Mouse (Mus musculus): ENCODE data around the gene Zfp148. TPM values are rescaled to one million over a fixed set of nuclear protein-coding genes. Genes with fewer than 3 reads are reported as not detected.
"Not testable (repeated sequence)": the region's sequence is repeated elsewhere in the genome, so short reads cannot be mapped to it uniquely, and the experiment has no call there.

Zfp148 gene
- polyA plus RNA-seq (2015; fragmentation: Nextera tagmentation; extraction: Ambion mirVana) = 67.0 and 72.5 TPM in 2 replicates

DNA sequence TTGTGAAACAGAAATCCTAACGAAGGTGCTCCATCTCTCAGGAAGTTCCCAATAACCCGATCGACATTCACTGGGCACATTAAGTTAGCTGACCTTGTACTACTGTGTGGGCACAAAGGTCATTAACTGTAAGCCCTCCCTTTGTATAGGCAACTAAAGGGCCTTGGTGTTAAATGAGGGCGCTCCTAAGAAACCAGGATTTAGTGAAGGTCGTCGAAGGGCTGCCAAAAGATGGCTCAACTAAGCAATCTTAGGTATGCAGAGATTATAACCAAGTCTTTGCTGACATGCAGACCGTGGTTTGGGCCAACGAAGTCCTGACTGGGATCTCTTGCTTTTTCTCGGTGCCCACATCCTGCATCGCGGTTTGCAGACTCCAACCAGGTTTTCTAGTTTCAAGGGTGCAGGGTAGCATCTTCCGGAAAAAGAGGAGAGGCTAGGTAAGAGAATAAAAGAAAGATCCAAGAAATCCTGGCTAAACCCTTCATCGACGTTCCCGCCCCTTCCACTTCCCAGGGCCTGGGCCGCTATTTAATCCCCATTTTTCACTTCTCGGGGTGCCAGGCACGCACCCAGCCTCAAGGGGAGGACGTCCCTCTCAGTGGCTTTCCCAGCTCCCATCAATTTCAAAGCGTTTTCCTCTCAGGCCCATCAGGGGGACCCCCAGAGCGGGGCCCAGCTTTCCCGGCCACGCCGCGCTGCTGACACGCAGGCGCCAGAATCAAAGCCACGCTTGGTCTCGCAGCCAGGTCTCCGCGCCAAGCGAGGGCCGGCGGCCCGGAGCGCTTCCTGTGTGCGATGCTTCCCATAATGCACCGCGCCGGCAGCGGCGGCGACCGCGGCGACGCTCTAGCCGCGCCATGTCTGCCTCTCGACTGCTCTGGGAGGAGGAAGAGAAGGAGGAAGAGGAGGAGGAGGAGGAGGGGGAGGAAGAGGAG is at the start of gene Zfp148:
Gene Zfp148 (plus strand): TSS at position 893 of the 938 bp plus-strand sequence.
- not testable (repeated sequence) for H3K27me3 ChIP-seq, H3K9me3 ChIP-seq, H3K36me3 ChIP-seq
- H3K4me3 ChIP-seq = peak within 1 kb of the TSS; percentile 88
- H3K9ac ChIP-seq = peak within 1 kb of the TSS; percentile 96
- peak within 1 kb of the TSS; percentile 91 for H3K4me2 ChIP-seq (replicated peaks)
- WGBS = 2% methylated on average over 50 of the region's 50 CpGs
- H3K27ac ChIP-seq = peak within 1 kb of the TSS; percentile 95
- ATAC-seq (ENCODE audit: low FRiP score, low read depth) = peak; percentile 94
- peaks cover 19% of the 10 kb centered on the region for H3K4me1 ChIP-seq

DNA sequence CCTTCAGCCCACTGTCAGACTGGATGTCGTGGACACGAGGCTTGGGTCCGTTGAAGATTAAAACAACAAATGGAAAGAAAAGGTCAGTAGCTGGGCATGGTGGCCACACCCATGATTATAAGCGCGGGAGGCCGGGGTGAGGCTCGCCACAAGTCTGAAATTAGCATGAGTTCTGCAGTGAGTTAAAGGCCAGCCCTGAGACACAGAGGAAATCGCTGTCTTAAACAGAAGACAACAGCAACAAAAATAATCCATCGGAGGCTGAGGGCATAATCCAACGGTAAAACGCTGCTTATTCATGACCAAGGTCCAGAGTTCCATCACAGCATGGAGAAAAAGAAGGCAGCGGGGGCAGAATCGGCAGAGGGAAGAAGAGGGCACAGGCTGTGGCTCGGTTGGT is 47.6 kb upstream of the Zfp148 start:
- no peaks in the 10 kb centered on the region for H3K27me3 ChIP-seq
- H3K9me3 ChIP-seq = no peaks in the 10 kb centered on the region
- ATAC-seq (ENCODE audit: low FRiP score, low read depth) = no peak
- H3K27ac ChIP-seq = no peak overlapping the region
- H3K4me1 ChIP-seq = peaks cover 11% of the 10 kb centered on the region
- WGBS = 86% methylated on average over 14 of the region's 14 CpGs
- no peaks in the 10 kb centered on the region for H3K36me3 ChIP-seq
- H3K4me2 ChIP-seq (replicated peaks) = no peak overlapping the region
- no peak overlapping the region for H3K9ac ChIP-seq
- H3K4me3 ChIP-seq = no peak overlapping the region

DNA sequence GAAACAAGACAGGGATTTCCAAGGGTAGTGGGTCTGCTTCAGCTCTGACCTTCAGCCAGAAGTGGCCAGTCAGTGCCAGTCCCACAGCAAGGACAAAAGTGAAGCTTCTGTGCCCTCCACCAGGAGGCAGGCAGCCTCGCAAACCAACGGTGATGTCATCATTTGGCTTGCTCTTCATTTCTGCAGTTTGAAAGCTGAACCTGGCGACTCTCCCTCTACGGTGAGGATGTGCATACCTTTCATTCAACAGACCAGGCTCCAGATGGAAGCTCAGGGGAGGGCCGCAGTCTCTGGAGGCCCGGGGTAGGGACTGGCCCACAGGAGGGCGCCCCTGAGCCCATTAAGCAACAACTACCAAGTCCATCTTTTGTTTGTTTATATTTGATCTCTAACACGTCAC is 43.5 kb upstream of the Zfp148 start:
- WGBS = 10% methylated on average over 8 of the region's 8 CpGs
- H3K36me3 ChIP-seq = no peaks in the 10 kb centered on the region
- no peaks in the 10 kb centered on the region for H3K27me3 ChIP-seq
- no peak overlapping the region for H3K9ac ChIP-seq
- no peak overlapping the region for H3K4me3 ChIP-seq
- peaks cover 11% of the 10 kb centered on the region for H3K4me1 ChIP-seq
- no peaks in the 10 kb centered on the region for H3K9me3 ChIP-seq
- no peak overlapping the region for H3K27ac ChIP-seq
- ATAC-seq (ENCODE audit: low FRiP score, low read depth) = peak; percentile 44; the same call in 1 of the 2 replicates
- H3K4me2 ChIP-seq (replicated peaks) = peak overlapping the region; percentile 19; the same call in 1 of the 2 replicates

DNA sequence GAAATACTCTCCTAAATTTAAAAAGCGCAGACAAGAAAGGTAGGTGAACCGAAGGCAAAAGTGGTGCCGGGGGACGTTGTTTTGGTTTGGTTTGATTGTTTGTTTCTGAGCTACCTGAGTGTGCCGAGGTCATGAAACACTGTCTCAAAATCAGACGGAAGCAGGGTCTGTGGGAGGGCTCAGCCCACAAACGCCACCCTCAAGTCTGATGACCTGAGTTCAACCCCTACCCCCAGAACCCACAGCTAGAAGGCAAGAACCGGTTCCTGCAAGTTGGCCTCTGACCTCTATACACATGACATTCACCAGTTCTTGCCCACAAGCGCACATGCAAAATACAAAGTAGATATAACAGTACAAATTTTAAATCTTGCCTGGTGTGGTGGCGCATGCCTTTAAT is 43.0 kb upstream of the Zfp148 start:
- H3K4me3 ChIP-seq = no peak overlapping the region
- H3K27me3 ChIP-seq = no peaks in the 10 kb centered on the region
- 79% methylated on average over 10 of the region's 10 CpGs for WGBS
- H3K4me1 ChIP-seq = peaks cover 11% of the 10 kb centered on the region
- no peak overlapping the region for H3K9ac ChIP-seq
- no peaks in the 10 kb centered on the region for H3K9me3 ChIP-seq
- H3K4me2 ChIP-seq (replicated peaks) = peak overlapping the region; percentile 19; the same call in 1 of the 2 replicates
- H3K36me3 ChIP-seq = no peaks in the 10 kb centered on the region
- H3K27ac ChIP-seq = no peak overlapping the region
- ATAC-seq (ENCODE audit: low FRiP score, low read depth) = no peak

DNA sequence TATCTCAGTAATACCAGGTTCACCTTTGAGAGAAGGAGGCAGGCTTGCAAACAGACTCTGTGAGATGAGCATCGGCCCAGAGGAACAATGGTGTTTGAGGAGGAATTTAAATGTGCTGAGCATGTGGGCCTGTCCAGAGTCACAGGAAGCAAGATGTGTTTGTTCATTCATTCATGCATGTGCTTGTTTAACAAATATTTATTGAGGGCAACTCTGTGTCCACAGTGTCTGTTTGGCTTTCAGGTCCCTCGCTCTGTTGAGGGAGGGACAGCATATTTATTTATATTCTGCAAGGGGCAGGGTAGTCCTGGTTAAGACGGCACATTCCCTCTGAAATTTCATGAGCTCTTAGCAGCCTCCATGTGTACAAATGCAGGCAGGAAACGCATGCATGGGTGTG is 42.1 kb upstream of the Zfp148 start:
- Histone ChIP-seq H3K4me3 (no peak overlapping the region), H3K9me3 (no peaks in the 10 kb centered on the region), H3K9ac (no peak overlapping the region), H3K27me3 (no peaks in the 10 kb centered on the region), H3K27ac (no peak overlapping the region; the same call in 1 of the 2 replicates), H3K36me3 (no peaks in the 10 kb centered on the region), H3K4me2 (replicated peaks) (no peak overlapping the region), H3K4me1 (peaks cover 11% of the 10 kb centered on the region)
- no peak for ATAC-seq (ENCODE audit: low FRiP score, low read depth)
- 70% methylated on average over 4 of the region's 4 CpGs for WGBS

DNA sequence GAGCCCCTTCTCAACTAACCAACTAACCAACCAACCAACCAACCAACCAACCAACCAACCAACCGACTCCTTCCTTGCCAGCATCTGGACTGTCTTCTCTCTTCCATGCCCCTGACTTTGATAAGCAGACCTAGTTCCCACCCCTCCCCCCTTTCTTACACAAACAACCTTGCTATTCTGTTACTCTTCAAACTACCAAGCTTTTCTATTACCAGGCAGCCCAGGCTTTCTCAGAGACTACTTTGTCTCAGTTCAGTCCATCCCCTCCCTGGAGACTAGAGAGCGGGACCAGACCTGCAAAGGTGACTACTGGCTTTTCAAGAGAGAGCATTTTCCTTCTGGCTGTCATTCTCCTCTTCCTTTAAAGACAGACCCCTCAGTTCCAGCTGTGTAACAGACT is 41.2 kb upstream of the Zfp148 start:
- ATAC-seq (ENCODE audit: low FRiP score, low read depth) = no peak
- H3K4me3 ChIP-seq = no peak overlapping the region
- no peaks in the 10 kb centered on the region for H3K36me3 ChIP-seq
- H3K27ac ChIP-seq = no peak overlapping the region
- peaks cover 13% of the 10 kb centered on the region for H3K4me1 ChIP-seq
- no peaks in the 10 kb centered on the region for H3K27me3 ChIP-seq
- H3K4me2 ChIP-seq (replicated peaks) = no peak overlapping the region
- 85% methylated on average over 2 of the region's 2 CpGs for WGBS
- no peaks in the 10 kb centered on the region for H3K9me3 ChIP-seq
- no peak overlapping the region for H3K9ac ChIP-seq

DNA sequence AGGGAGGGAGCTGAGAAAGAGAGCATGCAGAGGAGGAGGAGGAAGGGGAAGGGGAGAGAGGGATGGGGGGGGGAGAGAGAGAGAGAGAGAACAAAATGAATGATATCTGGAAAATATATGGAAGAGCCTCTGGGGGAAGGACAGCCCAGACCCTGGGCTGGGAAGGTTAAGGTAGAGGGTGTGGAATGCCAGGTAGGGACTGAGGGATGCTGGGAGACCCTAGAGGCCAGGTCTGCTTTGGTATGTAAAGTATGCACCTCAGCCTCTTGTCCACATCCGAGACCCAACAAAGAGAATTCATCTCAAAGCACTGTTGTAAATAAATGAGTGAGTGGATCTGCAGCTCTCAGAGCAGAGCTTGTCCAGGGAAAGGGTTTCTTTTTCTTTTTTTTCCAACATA is 38.3 kb upstream of the Zfp148 start:
- Histone ChIP-seq H3K4me3 (no peak overlapping the region), H3K4me2 (replicated peaks) (no peak overlapping the region)

DNA sequence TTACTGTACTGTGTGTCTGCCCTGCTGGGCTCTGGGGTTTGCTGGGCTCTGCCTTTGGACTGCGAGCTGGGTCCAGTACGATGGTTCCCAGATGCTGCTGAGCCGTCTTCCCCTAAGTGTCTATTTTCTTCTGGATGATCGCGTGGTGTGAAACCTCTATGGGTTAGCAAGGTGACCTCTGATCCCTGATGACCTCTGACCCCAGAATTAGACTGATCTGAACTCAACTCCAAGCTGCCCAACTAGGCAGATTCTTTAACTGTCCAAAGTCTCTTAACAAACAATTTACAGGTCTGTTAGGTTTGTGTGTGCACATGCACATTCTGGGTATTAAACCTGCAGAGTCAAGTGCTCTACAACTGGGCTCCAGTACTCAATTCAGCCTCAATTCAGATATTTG is 37.5 kb upstream of the Zfp148 start:
- Histone ChIP-seq H3K4me2 (replicated peaks) (no peak overlapping the region), H3K27me3 (no peaks in the 10 kb centered on the region), H3K4me3 (no peak overlapping the region), H3K27ac (no peak overlapping the region), H3K9me3 (no peaks in the 10 kb centered on the region), H3K36me3 (no peaks in the 10 kb centered on the region), H3K4me1 (peaks cover 12% of the 10 kb centered on the region), H3K9ac (no peak overlapping the region)
- no peak for ATAC-seq (ENCODE audit: low FRiP score, low read depth)
- WGBS = 72% methylated on average over 5 of the region's 5 CpGs

More for the DNA sequence above, 38.3 kb upstream of the Zfp148 start:
- peaks cover 15% of the 10 kb centered on the region for H3K4me1 ChIP-seq
- 27% methylated on average over 1 of the region's 1 CpGs for WGBS
- H3K9me3 ChIP-seq = no peaks in the 10 kb centered on the region
- no peaks in the 10 kb centered on the region for H3K27me3 ChIP-seq
- no peaks in the 10 kb centered on the region for H3K36me3 ChIP-seq
- no peak for ATAC-seq (ENCODE audit: low FRiP score, low read depth)
- H3K9ac ChIP-seq = no peak overlapping the region
- no peak overlapping the region for H3K27ac ChIP-seq

DNA sequence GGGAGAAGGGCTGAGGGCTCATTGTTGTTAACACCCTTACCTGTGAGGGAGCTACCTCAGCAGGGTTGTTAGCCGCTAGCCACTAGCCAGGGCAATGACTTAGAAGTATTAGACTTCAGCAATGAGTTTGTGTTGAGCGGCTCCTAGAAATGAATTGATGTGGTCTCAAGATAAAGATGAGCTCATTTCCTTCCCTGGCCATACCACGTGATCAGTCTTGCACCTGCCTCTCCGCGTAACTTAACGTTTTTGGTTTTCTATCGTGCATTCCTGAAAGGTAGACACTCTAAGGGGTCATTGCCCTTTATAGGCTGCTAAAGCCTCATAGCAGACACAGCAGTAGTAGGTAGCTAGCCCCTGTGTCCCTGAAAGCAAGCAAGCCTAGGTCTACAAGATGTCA is 37.0 kb upstream of the Zfp148 start:
- no peaks in the 10 kb centered on the region for H3K27me3 ChIP-seq
- no peaks in the 10 kb centered on the region for H3K9me3 ChIP-seq
- WGBS = 87% methylated on average over 7 of the region's 7 CpGs
- no peak overlapping the region for H3K27ac ChIP-seq
- H3K4me2 ChIP-seq (replicated peaks) = no peak overlapping the region
- no peaks in the 10 kb centered on the region for H3K36me3 ChIP-seq
- no peak overlapping the region for H3K4me3 ChIP-seq
- H3K4me1 ChIP-seq = peaks cover 12% of the 10 kb centered on the region
- ATAC-seq (ENCODE audit: low FRiP score, low read depth) = no peak
- H3K9ac ChIP-seq = no peak overlapping the region

DNA sequence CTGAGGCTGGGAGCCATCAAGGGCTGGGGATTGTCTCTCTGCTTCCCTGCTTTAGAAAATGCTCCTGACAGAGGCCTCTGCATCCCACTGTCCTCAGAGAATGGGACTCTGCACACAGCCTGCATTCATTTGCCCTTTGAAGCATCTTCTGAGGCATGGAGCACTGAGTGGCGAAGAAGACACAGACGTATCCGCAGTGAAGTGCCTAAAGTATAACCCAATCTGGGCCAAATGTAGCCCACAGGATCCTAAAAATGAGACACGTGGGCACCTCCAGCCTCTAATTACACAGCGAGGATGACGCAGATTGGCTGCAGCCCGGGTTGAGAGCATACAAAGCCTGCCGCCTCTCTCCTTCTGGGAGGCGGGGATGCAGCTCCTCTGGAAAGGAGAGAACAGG is 36.3 kb upstream of the Zfp148 start:
- WGBS = 56% methylated on average over 9 of the region's 9 CpGs
- H3K9me3 ChIP-seq = no peaks in the 10 kb centered on the region

DNA sequence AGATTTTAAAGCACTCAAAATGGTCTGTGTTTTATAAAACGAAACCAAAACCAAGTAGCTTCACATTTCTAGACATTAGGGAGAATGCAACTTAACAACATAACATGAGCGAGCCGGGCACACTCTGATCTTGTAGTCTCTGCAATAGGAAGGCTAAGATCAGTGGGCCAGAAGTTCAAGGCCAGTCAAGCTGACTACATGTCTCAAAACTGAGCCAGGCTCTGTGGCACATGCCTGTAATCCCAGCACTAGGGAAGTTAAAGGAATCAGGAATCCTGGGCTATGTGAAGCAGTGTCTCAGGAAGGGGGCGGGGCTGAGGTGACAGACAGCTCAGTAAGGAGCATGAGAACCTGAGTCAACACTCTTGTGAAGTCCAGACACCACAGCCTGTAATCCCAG is 35.8 kb upstream of the Zfp148 start:
- no peak for ATAC-seq (ENCODE audit: low FRiP score, low read depth)
- H3K4me3 ChIP-seq = no peak overlapping the region
- WGBS = 69% methylated on average over 4 of the region's 4 CpGs
- no peak overlapping the region for H3K9ac ChIP-seq
- H3K27ac ChIP-seq = no peak overlapping the region
- no peaks in the 10 kb centered on the region for H3K27me3 ChIP-seq
- no peaks in the 10 kb centered on the region for H3K36me3 ChIP-seq
- no peaks in the 10 kb centered on the region for H3K9me3 ChIP-seq
- H3K4me2 ChIP-seq (replicated peaks) = no peak overlapping the region
- H3K4me1 ChIP-seq = peaks cover 12% of the 10 kb centered on the region

More for the DNA sequence above, 36.3 kb upstream of the Zfp148 start:
- H3K27me3 ChIP-seq = no peaks in the 10 kb centered on the region
- no peak overlapping the region for H3K4me2 ChIP-seq (replicated peaks)
- no peaks in the 10 kb centered on the region for H3K36me3 ChIP-seq
- no peak for ATAC-seq (ENCODE audit: low FRiP score, low read depth)
- peaks cover 12% of the 10 kb centered on the region for H3K4me1 ChIP-seq
- H3K9ac ChIP-seq = no peak overlapping the region
- H3K27ac ChIP-seq = no peak overlapping the region
- no peak overlapping the region for H3K4me3 ChIP-seq

DNA sequence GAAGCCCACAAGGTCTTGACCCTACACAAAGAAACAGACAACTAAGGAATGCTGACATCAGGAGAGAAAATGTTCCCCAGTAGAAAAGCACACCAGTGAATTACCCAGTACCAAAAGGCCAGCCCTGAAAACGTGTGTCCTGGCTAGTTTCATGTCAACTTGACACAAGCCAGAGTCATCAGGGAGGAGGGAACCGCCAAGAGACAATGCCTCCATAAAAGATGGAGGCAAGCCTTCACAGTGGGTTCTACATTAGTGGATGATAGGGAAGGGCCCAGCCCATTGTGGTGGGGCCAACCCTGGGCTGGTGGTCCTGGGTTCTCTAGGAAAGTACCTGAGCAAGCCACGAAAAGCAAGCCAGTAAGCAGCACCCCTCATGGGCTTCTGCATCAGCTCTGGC is 34.3 kb upstream of the Zfp148 start:
- Histone ChIP-seq H3K36me3 (no peaks in the 10 kb centered on the region), H3K4me1 (peaks cover 12% of the 10 kb centered on the region), H3K4me3 (no peak overlapping the region), H3K27me3 (no peaks in the 10 kb centered on the region), H3K4me2 (replicated peaks) (no peak overlapping the region), H3K27ac (no peak overlapping the region), H3K9ac (no peak overlapping the region), H3K9me3 (no peaks in the 10 kb centered on the region)
- WGBS = 23% methylated on average over 3 of the region's 3 CpGs
- no peak for ATAC-seq (ENCODE audit: low FRiP score, low read depth)
